Mouse (Mus musculus): ENCODE measurements around the gene Arhgap17.

DNA sequence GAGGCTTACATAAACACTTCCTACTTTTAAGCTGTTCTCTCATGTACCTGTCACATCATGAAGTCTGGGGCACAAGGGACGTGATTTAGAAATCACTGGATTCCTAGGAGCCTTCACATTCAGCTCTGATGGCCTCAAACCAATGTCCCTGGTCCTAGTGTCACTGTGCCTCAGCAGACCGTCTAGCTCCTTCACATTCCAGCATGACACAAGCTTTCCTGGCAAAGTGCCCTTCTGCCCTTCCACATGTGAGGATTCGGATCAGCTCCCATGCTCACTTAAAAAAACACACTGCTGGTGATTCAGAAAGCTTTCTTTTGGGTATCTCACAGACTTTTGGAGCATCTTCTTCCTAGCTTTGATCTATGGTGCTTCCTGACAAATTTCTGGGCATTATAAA lies 71.5 kb downstream of the Arhgap17 start:
- TF ChIP-seq CTCF (IDR thresholded peaks at IDR 0.05; ENCODE audit: control insufficient read depth, insufficient read depth, insufficient replicate concordance, low read depth, low read length) (no peak), POLR2A (IDR thresholded peaks at IDR 0.05; ENCODE audit: control insufficient read depth, low read depth, low read length) (no peak)
